Mouse (Mus musculus) layer of hippocampus, adult 8-10 months (tissue): ENCODE measurements around the gene Phf24. TPM values are rescaled to one million over a fixed set of nuclear protein-coding genes. Genes with fewer than 3 reads are reported as not detected.
"Not testable (repeated sequence)": the region's sequence is repeated elsewhere in the genome, so short reads cannot be mapped to it uniquely, and the experiment has no call there.

Source experiments
- DNase-seq, 2 experiments: peaks; one replicate each; pipeline ENCODE4 v3.0.0; 2022; ENCODE audit warnings: low spot score in 2 of 2
- total RNA-seq, 4 experiments: library from RNA; stranded (reverse); gene quantifications; 2 replicates each; pipeline ENCODE4 v1.2.4; 2022

Gene Phf24
- total RNA-seq, 4 experiments from 2014 or later: 148 to 179 (median 158) TPM

- DNase-seq: no peak
Observed at GRCm38 (mm10) chr4:42949051-42949675, 32.7 kb downstream of the Phf24 start.

GRCm38 (mm10) chr4:42949676-42950051 lies 33.2 kb downstream of the Phf24 start, which contains the start of gene Dnajb5:
Gene Dnajb5, plus strand, starts transcription at chr4:42949814.
- peak; percentile 99 for DNase-seq

GRCm38 (mm10) chr4:42950065-42950558 lies 33.7 kb downstream of the Phf24 start:
- DNase-seq: peak; percentile 82 to 90

- DNase-seq: no peak
Observed at GRCm38 (mm10) chr4:42951206-42952195, 35.0 kb downstream of the Phf24 start.

- DNase-seq: no peak
Observed at GRCm38 (mm10) chr4:42952563-42952962, 36.1 kb downstream of the Phf24 start.

GRCm38 (mm10) chr4:42953435-42954094 lies 37.1 kb downstream of the Phf24 start:
- peak in 1 of 2 experiments; percentile 29 for DNase-seq

- peak in 1 of 2 experiments; percentile 84 for DNase-seq
Observed at GRCm38 (mm10) chr4:42954297-42954696, 37.8 kb downstream of the Phf24 start.

- DNase-seq: no peak
Observed at GRCm38 (mm10) chr4:42955200-42955599, 38.7 kb downstream of the Phf24 start.

GRCm38 (mm10) chr4:42956581-42956980 lies 40.1 kb downstream of the Phf24 start:
- no peak for DNase-seq

GRCm38 (mm10) chr4:42957306-42957705 lies 40.8 kb downstream of the Phf24 start:
- no peak for DNase-seq

- no peak for DNase-seq
Observed at GRCm38 (mm10) chr4:42957979-42958378, 41.5 kb downstream of the Phf24 start.

GRCm38 (mm10) chr4:42958942-42959341 lies 42.5 kb downstream of the Phf24 start:
- DNase-seq: no peak

- DNase-seq: no peak
Observed at GRCm38 (mm10) chr4:42959382-42959781, 42.9 kb downstream of the Phf24 start.

GRCm38 (mm10) chr4:42961592-42961991 lies 45.1 kb downstream of the Phf24 start:
- peak in 1 of 2 experiments; percentile 75 for DNase-seq

GRCm38 (mm10) chr4:42963480-42963879 lies 47.0 kb downstream of the Phf24 start:
- DNase-seq: no peak

GRCm38 (mm10) chr4:42965039-42965719 lies 48.7 kb downstream of the Phf24 start:
- peak in 1 of 2 experiments; percentile 46 for DNase-seq

- DNase-seq: no peak
Observed at GRCm38 (mm10) chr4:42969304-42969703, 52.8 kb downstream of the Phf24 start, which contains the start of gene 1700022I11Rik. Gene 1700022I11Rik, plus strand, starts transcription at chr4:42969604.

- no peak for DNase-seq
Observed at GRCm38 (mm10) chr4:42972952-42973351, 56.5 kb downstream of the Phf24 start.

- no peak for DNase-seq
Observed at GRCm38 (mm10) chr4:42973868-42974267, 57.4 kb downstream of the Phf24 start.

GRCm38 (mm10) chr4:42978062-42978461 lies 61.6 kb downstream of the Phf24 start:
- no peak for DNase-seq

GRCm38 (mm10) chr4:42980467-42980866 lies 64.0 kb downstream of the Phf24 start:
- DNase-seq: not testable (repeated sequence)
